Mouse (Mus musculus): Measurements from ENCODE around the gene Cflar.

DNA sequence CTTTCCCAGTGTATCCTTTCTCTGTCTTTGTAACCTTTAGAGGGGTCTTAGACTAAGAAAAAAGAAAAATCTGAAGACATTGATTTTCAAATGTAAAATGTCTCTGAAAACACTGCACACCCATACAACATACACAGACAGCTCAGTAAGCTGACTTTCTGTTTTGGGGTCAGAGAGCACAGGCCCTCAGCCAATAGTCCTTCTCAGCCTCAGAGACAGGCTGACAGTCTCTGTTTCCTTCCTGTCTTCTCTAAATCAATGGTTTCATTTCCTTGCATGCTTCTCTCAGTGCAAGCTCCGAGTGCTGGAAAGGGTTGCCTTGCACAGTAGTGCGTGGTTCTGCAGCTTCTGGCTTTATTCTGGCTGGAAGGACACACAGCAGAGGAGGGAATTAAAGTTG lies 62.6 kb downstream of the Cflar start:
- TF ChIP-seq CTCF (IDR thresholded peaks at IDR 0.05; ENCODE audit: low read depth) (no peak), EP300 (optimal IDR thresholded peaks at IDR 0.05) (no peak)
